Mouse (Mus musculus) ovary, adult 18-20 months (tissue): Measurements from ENCODE around the gene Vamp1.
A peak's percentile ranks its signal among the peaks of the same experiment; 100 is the strongest.

ENCODE experiments used
- DNase-seq: peaks from one replicate; pipeline ENCODE4 v3.0.0; 2022; ENCODE audit warnings: low spot score, mixed read lengths

Gene Vamp1

GRCm38 (mm10) chr6:125213129-125213528 is 2.2 kb upstream of the Vamp1 start:
- no peak for DNase-seq

- DNase-seq, result no peak
These were observed 1.6 kb upstream of the Vamp1 start for GRCm38 (mm10) chr6:125213715-125214114.

DNA sequence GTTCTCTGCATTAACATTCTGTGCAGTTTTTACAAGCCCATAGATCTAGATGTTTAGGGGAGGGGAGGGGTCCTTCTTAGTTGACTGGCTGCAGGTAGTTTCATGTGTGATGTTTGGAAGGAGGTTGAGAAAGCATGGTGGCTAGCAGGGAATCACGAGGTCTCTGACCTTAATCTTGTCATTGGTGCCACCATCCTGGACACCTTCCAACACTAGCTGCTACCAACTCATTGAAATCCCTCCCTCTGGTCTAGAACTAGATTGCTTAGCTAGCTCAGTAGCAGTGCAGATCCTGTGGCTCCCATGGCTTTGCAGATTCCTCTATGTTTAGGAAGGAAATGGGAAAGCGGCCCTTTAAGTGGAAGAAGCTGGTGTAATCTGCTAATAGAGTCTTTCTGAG is 1.5 kb downstream of the Vamp1 start:
- DNase-seq, result no peak

- no peak for DNase-seq
These were observed 2.5 kb downstream of the Vamp1 start for GRCm38 (mm10) chr6:125217899-125218298.

DNA sequence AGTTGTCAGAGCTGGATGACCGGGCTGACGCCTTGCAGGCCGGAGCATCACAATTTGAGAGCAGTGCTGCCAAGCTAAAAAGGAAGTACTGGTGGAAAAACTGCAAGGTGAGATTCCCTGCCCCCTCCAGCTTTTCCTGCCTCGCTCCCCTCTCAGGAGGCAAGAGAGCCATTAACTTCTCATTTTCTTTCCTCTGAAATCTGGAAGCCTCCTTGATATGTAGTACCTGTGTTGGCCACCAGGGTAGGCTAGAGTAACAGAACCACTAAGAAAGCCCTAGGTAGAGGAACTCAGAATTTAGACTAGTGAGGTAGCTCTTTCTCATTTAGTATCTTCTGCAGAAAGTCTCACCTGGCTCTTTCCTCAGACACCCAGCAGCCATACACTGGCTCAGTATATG is 3.6 kb downstream of the Vamp1 start:
- DNase-seq, result no peak

GRCm38 (mm10) chr6:125221115-125221745 is 5.9 kb downstream of the Vamp1 start:
- no peak for DNase-seq

- DNase-seq, result no peak
These were observed 6.8 kb downstream of the Vamp1 start for GRCm38 (mm10) chr6:125222146-125222545.

DNA sequence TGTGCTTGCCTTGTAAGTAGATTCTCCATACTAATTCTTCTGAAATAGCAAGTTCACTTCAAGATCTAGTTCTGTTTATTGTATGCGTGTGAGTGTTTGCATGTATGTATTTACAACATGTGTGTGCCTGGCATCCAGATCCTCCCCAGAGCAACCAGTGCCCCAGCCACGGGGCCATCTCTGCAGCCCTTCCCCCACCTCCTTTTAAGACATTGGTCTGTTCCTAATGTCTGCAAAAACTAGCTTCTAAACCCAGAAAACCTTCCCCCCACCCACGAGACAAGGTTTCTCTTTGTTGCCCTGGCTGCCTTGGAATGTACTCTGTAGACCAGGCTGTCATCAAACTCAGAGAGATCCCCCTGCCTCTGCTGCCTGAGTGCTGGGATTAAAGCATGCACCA is 7.2 kb downstream of the Vamp1 start:
- DNase-seq, result no peak

- no peak for DNase-seq
These were observed 10.3 kb downstream of the Vamp1 start for GRCm38 (mm10) chr6:125225518-125226115.

- no peak for DNase-seq
These were observed 15.2 kb downstream of the Vamp1 start for GRCm38 (mm10) chr6:125230571-125230970.

DNA sequence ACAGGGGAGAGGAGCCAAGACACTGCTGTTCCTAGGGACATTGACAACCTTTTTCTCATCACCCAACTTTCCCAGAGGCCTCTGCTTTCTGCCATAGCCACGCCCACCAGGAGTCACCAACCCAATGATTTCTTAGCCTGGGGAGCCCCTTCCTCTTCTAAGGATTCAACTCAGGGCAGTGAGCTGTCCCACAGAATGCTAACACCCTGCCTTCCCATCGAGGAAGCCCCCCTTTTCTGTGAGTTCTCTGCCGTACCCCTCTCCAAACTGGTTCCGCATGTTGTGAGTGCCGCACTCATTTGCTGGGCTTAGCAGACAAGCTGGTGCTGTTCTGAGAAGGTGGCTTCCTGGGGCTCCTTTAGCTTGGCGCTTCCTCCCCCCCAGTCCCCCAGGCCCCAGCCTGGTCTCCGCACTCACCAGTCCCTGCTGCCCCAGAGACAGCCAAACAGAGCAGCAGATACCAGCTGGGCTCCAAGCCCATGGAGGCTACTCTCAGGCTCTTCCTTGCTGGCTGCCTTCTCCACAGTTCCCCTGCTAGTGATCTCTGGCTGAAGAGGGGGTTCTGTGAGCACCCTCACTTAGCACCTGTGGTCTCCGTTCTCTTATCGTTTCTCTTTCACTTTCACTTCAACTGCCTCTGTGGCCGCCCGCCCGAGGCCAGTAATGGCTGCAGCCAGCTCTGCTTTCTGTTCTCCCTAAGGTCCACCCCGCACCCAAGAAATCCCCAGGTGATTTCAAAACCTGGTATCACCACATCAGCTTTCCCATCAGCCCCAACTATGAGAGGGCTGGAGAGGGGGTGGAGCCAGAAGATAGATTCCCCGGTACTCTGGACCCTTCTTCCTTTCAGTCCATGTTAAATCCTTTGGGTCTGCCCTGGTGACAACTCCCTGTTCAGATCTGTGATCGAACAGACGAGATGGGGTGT is 16.0 kb downstream of the Vamp1 start, which contains the start of gene Tapbpl:
TSS of gene Tapbpl (minus strand) at position 744 of the 928 bp plus-strand sequence.
- DNase-seq, result peak; percentile 44

DNA sequence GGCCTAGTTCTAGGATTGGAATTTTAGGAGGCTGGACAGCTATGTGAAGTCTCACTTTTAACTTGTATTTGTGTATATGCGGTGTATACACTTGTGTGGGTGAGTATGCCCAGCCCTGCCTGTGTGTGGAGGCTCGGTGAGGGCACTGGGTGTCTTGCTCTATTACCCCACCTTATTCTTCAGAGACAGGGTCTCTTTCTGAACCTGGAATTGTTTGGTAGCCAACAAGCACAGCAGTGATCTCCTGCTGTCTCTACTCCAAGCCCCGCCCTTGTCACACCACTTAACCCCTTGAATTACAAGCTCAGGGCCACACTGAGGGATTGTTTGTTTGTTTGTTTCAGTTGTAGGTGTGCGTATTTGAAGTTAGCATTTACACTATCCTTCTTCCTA is 16.7 kb downstream of the Vamp1 start:
- no peak for DNase-seq

DNA sequence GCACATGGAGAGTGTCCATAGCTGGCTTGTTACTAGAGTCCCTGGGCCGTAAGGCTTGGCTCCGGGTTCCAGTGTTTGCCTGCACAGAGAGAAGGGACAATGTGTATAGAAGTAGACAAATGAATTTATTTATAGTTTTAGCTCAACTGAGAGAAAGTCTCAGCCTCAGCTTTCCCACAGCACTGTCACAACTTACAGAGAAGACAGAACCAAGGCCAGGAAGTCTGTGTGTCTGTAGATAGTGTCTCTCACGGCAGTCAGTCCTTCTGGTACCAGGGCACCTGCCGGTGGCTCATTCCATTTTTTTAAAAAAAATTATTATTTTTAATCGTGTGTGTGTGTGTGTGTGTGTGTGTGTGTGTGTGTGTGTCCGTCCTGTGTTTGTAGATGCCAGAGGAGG is 17.2 kb downstream of the Vamp1 start:
- DNase-seq, result no peak

GRCm38 (mm10) chr6:125233816-125234519 is 18.6 kb downstream of the Vamp1 start:
- no peak for DNase-seq

- DNase-seq, result no peak
These were observed 19.1 kb downstream of the Vamp1 start for GRCm38 (mm10) chr6:125234520-125234828.

GRCm38 (mm10) chr6:125236341-125236740 is 21.0 kb downstream of the Vamp1 start:
- no peak for DNase-seq

GRCm38 (mm10) chr6:125236782-125237181 is 21.4 kb downstream of the Vamp1 start, which contains the start of gene Cd27:
Gene Cd27 (minus strand): TSS chr6:125237010.
- no peak for DNase-seq

GRCm38 (mm10) chr6:125237421-125237820 is 22.1 kb downstream of the Vamp1 start:
- no peak for DNase-seq

- no peak for DNase-seq
These were observed 23.0 kb downstream of the Vamp1 start for GRCm38 (mm10) chr6:125238396-125238795.

GRCm38 (mm10) chr6:125239547-125239946 is 24.2 kb downstream of the Vamp1 start:
- no peak for DNase-seq

DNA sequence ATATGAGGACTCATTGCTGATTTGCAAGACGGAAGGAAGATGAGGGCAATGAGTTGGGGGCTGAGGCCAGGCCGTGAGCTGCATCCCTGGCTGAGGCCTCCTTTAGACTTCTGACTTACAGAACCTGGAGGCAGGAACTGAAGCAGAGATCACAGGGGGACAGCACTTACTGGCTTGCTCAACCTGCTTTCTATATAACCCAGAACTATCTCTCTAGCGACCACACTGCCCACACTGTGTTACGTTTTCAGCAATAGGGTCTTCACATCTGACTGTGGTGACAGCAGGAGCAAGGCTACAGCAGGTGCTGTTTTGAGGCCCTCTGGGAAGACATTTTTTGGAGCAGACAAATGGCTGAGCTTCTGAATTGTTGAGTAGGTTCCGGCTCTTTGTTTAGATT is 25.3 kb downstream of the Vamp1 start:
- DNase-seq, result no peak

DNA sequence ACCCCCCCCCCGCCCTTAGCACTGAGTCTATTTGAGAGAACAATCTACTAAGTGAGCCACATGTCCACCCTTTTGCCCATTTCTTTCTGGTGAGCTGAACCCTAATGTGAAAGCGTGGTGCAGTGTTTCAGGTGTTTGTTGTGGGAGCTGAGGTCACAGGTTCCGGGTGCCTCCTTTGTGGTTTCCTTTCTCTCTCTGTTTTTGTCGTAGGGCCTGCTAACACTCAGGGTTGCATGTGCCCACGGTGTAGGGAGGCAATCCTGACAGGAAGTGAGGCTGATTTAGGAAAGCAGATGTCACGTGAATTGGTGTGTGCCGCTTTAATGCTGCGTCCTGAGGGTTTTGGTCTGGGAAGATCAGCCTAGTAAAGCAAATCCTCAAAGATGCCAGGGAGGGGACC is 26.2 kb downstream of the Vamp1 start:
- DNase-seq, result no peak
